Mouse (Mus musculus) left cerebral cortex, adult 9 months (tissue): Measurements from ENCODE around the gene Rrn3.

Source experiments
- DNase-seq, 2 experiments: peaks; one replicate each; pipeline ENCODE4 v3.0.0; 2022; ENCODE audit warnings: low spot score in 2 of 2

Rrn3 gene

DNA sequence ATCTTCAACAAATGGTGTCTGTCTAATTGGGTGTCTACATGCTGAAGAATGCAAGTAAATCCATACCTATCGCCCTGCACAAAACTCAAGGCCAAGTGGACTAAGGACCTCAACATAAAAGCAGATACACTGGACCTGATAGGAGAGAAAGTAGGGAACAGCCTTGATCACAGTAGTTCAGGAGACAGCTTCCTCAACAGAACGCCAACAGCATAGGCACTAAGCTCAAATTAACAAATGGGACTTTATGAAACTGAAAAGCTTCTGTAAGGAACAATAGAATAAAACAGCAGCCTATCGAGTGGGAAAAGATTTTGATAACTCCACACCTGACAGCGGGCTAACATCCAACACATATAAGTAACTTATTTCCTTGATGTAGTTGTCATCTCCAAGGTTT lies 70.9 kb downstream of the Rrn3 start:
- no peak for DNase-seq

DNA sequence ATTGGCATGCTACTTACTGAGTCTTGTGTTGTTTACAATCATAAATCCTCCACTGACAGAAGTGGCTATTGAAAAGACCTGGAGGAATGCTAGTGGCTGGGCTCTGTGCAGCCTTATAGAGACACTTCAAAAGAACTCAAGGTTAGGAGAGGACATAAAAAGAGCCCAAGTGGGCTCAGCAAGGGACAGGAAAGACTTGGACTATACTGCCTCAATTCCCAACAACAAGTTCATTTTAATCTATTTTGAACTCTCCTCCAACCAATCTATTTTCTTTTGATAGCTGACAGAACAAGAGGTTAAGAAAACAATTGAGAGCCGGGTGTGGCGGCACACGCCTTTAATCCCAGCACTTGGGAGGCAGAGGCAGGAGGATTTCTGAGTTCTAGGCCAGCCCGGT lies 73.4 kb downstream of the Rrn3 start:
- no peak for DNase-seq
